Mouse (Mus musculus) ES-E14 (cell line): ENCODE measurements at regions not wholly inside any gene's neighbourhood (a gene's known extent, or its start where the extent isn't known, plus 50 kb on each side); places are given as distances from the start of the nearest gene placed in this dataset.

ENCODE experiments used
- CHD2 ChIP-seq: IDR thresholded peaks from 2 replicates; pipeline ENCODE4 v1.6.1; 2014; ENCODE audit warnings: mild to moderate bottlenecking, low read depth, low read length, inconsistent platforms
- HCFC1 ChIP-seq: IDR thresholded peaks from 2 replicates; pipeline ENCODE4 v1.6.1; 2012; ENCODE audit warnings: low read length, inconsistent platforms, borderline replicate concordance; ENCODE audit not compliant: insufficient read depth
- MAFK ChIP-seq: IDR thresholded peaks from 2 replicates; pipeline ENCODE4 v1.6.1; 2014; ENCODE audit warnings: mild to moderate bottlenecking, low read depth, low read length, inconsistent platforms; ENCODE audit not compliant: insufficient read depth
- ZC3H11A ChIP-seq: IDR thresholded peaks from 2 replicates; pipeline ENCODE4 v1.6.1; 2012; ENCODE audit warnings: low read depth, mild to moderate bottlenecking, inconsistent platforms, low read length, borderline replicate concordance
- ZNF384 ChIP-seq: IDR thresholded peaks from 2 replicates; pipeline ENCODE4 v1.6.1; 2012; ENCODE audit warnings: low read depth, low read length, inconsistent platforms

DNA sequence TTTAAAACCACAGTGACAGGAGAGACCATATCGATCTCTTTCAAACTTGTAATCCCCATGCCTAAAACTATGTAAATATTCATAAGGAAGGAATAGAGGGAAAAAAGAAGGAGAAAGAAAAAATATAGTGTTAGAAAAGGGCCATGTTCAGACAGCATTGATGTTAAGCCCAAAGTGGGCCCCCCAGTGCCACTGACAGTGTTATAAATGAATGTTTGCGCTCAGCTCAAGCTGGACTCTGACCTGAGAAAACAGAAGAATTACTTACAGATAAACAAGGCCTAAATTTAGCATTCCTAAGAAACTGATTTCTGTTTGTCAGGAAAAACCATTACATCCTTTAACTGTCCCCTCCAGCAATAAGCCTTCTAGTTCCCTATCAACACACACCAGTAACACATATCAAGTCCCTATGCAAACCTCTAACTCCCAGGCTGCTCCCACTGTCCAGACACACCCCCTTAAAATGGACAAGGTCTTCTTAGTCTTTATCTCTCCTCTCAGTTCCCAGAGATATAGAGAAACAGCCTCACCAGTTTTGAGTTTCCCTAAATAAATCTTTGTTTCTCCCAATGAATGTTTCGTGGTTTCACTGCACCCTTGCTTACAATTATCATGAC lies 350.4 kb upstream of the Rag2 start:
- TF ChIP-seq MAFK: no peak
- no peak for TF ChIP-seq ZC3H11A
- TF ChIP-seq CHD2: no peak
- TF ChIP-seq HCFC1: no peak
- no peak for TF ChIP-seq ZNF384
